ENCODE assay signal across 19 mouse cellular contexts in genomic region chr3:140988247-140988646, GRCm38 (mm10).
DNase-seq lines count a peak whose midpoint lies in the region; ATAC-seq lines count a peak whose summit lies in the region.
"Had no signal": no experiment of that assay in that cellular context is flagged by ENCODE, and none has a peak within 500 bp of the region (broad histone marks: within the 10 kb centered on the region; RNA-seq: fewer than 3 reads in every experiment).

No protein-coding gene starts in this region.

- ATAC-seq in frontal cortex, adult (ENCODE audit: low TSS enrichment) = peak; percentile 74; the same call in 1 of the 2 replicates
- ATAC-seq: activated CD4-positive, CD25-positive, alpha-beta regulatory T cell, adult 4 months; forebrain, embryonic 13.5 days; forebrain, embryonic 16.5 days; intestine, postnatal 0 days had no signal

- DNase-seq in cerebellum, postnatal 14 days = peak; percentile 12 to 31
- no peak for DNase-seq in cerebellum, adult 18-20 months
- DNase-seq in frontal cortex, postnatal 25 days (ENCODE audit: low spot score in 2 of 2) = no peak
- DNase-seq in brain, adult 2 months (ENCODE audit: low read depth, low spot score) = peak; percentile 57
- no peak for DNase-seq in gastrocnemius, adult 18-20 months (ENCODE audit: low spot score)
- DNase-seq: adrenal gland, adult 8-10 months; adrenal gland, postnatal 25 days; cerebellum, adult 11-12 months; cerebellum, postnatal 36 days; embryo, embryonic 11 days; gastrocnemius, adult 2 months; gastrocnemius, postnatal 14 days; heart, adult 11 months; kidney, adult 2 months had no signal

Comparison
In these comparisons a context has a peak if more than half of its experiments do, and no peak if none do; other contexts are left out.
1. DNase-seq: peak in cerebellum, postnatal 14 days (2 of 2) and brain, adult 2 months (single experiment); none in cerebellum, adult 18-20 months (0 of 2), frontal cortex, postnatal 25 days (0 of 2) and gastrocnemius, adult 18-20 months (single experiment).